Mouse (Mus musculus): ENCODE data around the gene S100a11. TPM values are rescaled to one million over a fixed set of nuclear protein-coding genes. Genes with fewer than 3 reads are reported as not detected.
A peak's percentile ranks its signal among the peaks of the same experiment; 100 is the strongest.

The S100a11 gene
- polyA plus RNA-seq, 1 experiment from 2014 or later = 2,191 TPM

- H3K36me3 ChIP-seq (ENCODE audit: insufficient read depth, low read length) = peaks cover 32% of the 10 kb centered on the region
- no peaks in the 10 kb centered on the region for H3K9me3 ChIP-seq (replicated peaks; ENCODE audit: low read length)
- no peak overlapping the region for H3K4me3 ChIP-seq (replicated peaks; ENCODE audit: low read depth, low read length)
- no peaks in the 10 kb centered on the region for H3K27me3 ChIP-seq (ENCODE audit: insufficient read depth, low read length)
- H3K4me2 ChIP-seq (ENCODE audit: low read length) = no peak overlapping the region
- H3K9ac ChIP-seq (ENCODE audit: low read depth, low read length) = no peak overlapping the region
- no peak for TF ChIP-seq CTCF (IDR thresholded peaks at IDR 0.05; ENCODE audit: low read depth)
- no peaks in the 10 kb centered on the region for H3K4me1 ChIP-seq (replicated peaks; ENCODE audit: insufficient read depth, low read length)
- no peak overlapping the region for H3K27ac ChIP-seq
- ATAC-seq (replicated peaks; ENCODE audit: low FRiP score, low read depth) (no peak), DNase-seq (ENCODE audit: low spot score) (no peak)
- WGBS = 80% methylated on average over 2 of the region's 2 CpGs
Measured at GRCm38 (mm10) chr3:93562372-93562771, 42.1 kb downstream of the S100a11 start.

GRCm38 (mm10) chr3:93563216-93563615 lies 42.9 kb downstream of the S100a11 start:
- no peak for DNase-seq (ENCODE audit: low spot score)
- Histone ChIP-seq H3K4me2 (ENCODE audit: low read length) (no peak overlapping the region), H3K9me3 (replicated peaks; ENCODE audit: low read length) (no peaks in the 10 kb centered on the region), H3K4me1 (replicated peaks; ENCODE audit: insufficient read depth, low read length) (no peaks in the 10 kb centered on the region), H3K9ac (ENCODE audit: low read depth, low read length) (no peak overlapping the region), H3K27ac (no peak overlapping the region), H3K27me3 (ENCODE audit: insufficient read depth, low read length) (no peaks in the 10 kb centered on the region), H3K36me3 (ENCODE audit: insufficient read depth, low read length) (peaks cover 32% of the 10 kb centered on the region), H3K4me3 (replicated peaks; ENCODE audit: low read depth, low read length) (no peak overlapping the region)
- WGBS = 93% methylated on average over 4 of the region's 4 CpGs
- TF ChIP-seq CTCF (IDR thresholded peaks at IDR 0.05; ENCODE audit: low read depth) = no peak
- no peak for ATAC-seq (replicated peaks; ENCODE audit: low FRiP score, low read depth)

GRCm38 (mm10) chr3:93566892-93567291 lies 46.6 kb downstream of the S100a11 start:
- DNase-seq (ENCODE audit: low spot score) (no peak), ATAC-seq (replicated peaks; ENCODE audit: low FRiP score, low read depth) (no peak)
- H3K4me2 ChIP-seq (ENCODE audit: low read length) = no peak overlapping the region
- TF ChIP-seq CTCF (IDR thresholded peaks at IDR 0.05; ENCODE audit: low read depth) = no peak
- H3K9me3 ChIP-seq (replicated peaks; ENCODE audit: low read length) = no peaks in the 10 kb centered on the region
- 67% methylated on average over 3 of the region's 3 CpGs for WGBS
- no peak overlapping the region for H3K9ac ChIP-seq (ENCODE audit: low read depth, low read length)
- H3K36me3 ChIP-seq (ENCODE audit: insufficient read depth, low read length) = peaks cover 17% of the 10 kb centered on the region
- no peaks in the 10 kb centered on the region for H3K27me3 ChIP-seq (ENCODE audit: insufficient read depth, low read length)
- no peaks in the 10 kb centered on the region for H3K4me1 ChIP-seq (replicated peaks; ENCODE audit: insufficient read depth, low read length)
- no peak overlapping the region for H3K4me3 ChIP-seq (replicated peaks; ENCODE audit: low read depth, low read length)
- H3K27ac ChIP-seq = no peak overlapping the region

GRCm38 (mm10) chr3:93567721-93568120 lies 47.4 kb downstream of the S100a11 start:
- Histone ChIP-seq H3K4me1 (replicated peaks; ENCODE audit: insufficient read depth, low read length) (no peaks in the 10 kb centered on the region), H3K9ac (ENCODE audit: low read depth, low read length) (no peak overlapping the region), H3K27ac (peak overlapping the region; percentile 68), H3K4me2 (ENCODE audit: low read length) (no peak overlapping the region), H3K27me3 (ENCODE audit: insufficient read depth, low read length) (no peaks in the 10 kb centered on the region), H3K36me3 (ENCODE audit: insufficient read depth, low read length) (peaks cover 12% of the 10 kb centered on the region), H3K9me3 (replicated peaks; ENCODE audit: low read length) (no peaks in the 10 kb centered on the region), H3K4me3 (replicated peaks; ENCODE audit: low read depth, low read length) (no peak overlapping the region)
- ATAC-seq (replicated peaks; ENCODE audit: low FRiP score, low read depth) (no peak), DNase-seq (ENCODE audit: low spot score) (no peak)
- 95% methylated on average over 6 of the region's 6 CpGs for WGBS
- no peak for TF ChIP-seq CTCF (IDR thresholded peaks at IDR 0.05; ENCODE audit: low read depth)

GRCm38 (mm10) chr3:93568428-93569040 lies 48.2 kb downstream of the S100a11 start:
- DNase-seq (ENCODE audit: low spot score) (peak; percentile 95), ATAC-seq (replicated peaks; ENCODE audit: low FRiP score, low read depth) (peak; percentile 40; the same call in 1 of the 2 replicates)
- WGBS = 45% methylated on average over 7 of the region's 7 CpGs
- no peak for TF ChIP-seq CTCF (IDR thresholded peaks at IDR 0.05; ENCODE audit: low read depth)
- Histone ChIP-seq H3K27ac (peak overlapping the region; percentile 68), H3K36me3 (ENCODE audit: insufficient read depth, low read length) (peaks cover 11% of the 10 kb centered on the region), H3K9me3 (replicated peaks; ENCODE audit: low read length) (no peaks in the 10 kb centered on the region), H3K4me1 (replicated peaks; ENCODE audit: insufficient read depth, low read length) (no peaks in the 10 kb centered on the region), H3K9ac (ENCODE audit: low read depth, low read length) (no peak overlapping the region), H3K4me3 (replicated peaks; ENCODE audit: low read depth, low read length) (no peak overlapping the region), H3K27me3 (ENCODE audit: insufficient read depth, low read length) (no peaks in the 10 kb centered on the region), H3K4me2 (ENCODE audit: low read length) (peak overlapping the region; percentile 21)

- Histone ChIP-seq H3K36me3 (ENCODE audit: insufficient read depth, low read length) (peaks cover 9% of the 10 kb centered on the region), H3K4me3 (replicated peaks; ENCODE audit: low read depth, low read length) (no peak overlapping the region), H3K9ac (ENCODE audit: low read depth, low read length) (no peak overlapping the region), H3K4me1 (replicated peaks; ENCODE audit: insufficient read depth, low read length) (no peaks in the 10 kb centered on the region), H3K27me3 (ENCODE audit: insufficient read depth, low read length) (no peaks in the 10 kb centered on the region), H3K4me2 (ENCODE audit: low read length) (peak overlapping the region; percentile 21), H3K27ac (peak overlapping the region; percentile 68), H3K9me3 (replicated peaks; ENCODE audit: low read length) (no peaks in the 10 kb centered on the region)
- DNase-seq (ENCODE audit: low spot score) (no peak), ATAC-seq (replicated peaks; ENCODE audit: low FRiP score, low read depth) (no peak)
- no peak for TF ChIP-seq CTCF (IDR thresholded peaks at IDR 0.05; ENCODE audit: low read depth)
- WGBS = 23% methylated on average over 2 of the region's 2 CpGs
Measured at GRCm38 (mm10) chr3:93569046-93569445, 48.8 kb downstream of the S100a11 start.

All from kidney, postnatal 0 days (tissue).